Comparison of ENCODE assay signal across 42 mouse cellular contexts in the genomic region with DNA sequence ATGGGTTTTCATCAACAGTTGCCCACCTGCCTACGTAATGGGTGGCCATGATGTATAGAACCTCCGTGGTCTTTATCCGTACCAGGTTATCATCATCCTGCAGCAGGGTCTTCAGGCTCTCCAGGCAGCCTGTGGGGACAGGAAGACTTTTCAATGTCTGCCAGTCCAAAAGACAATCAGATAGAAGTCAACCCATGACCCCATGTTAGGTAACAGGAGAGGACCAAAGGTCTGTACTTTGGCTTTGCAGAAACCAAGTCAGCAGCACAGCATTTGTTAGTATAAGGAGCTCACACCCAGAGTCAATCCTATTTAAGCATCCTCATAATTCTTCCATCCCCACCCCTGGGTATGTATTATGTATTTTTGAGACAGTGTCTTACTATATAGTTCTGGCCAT. TPM values are rescaled to one million over a fixed set of nuclear protein-coding genes. Genes with fewer than 3 reads are reported as not detected.
"Had no signal": no experiment of that assay in that cellular context is flagged by ENCODE, and none has a peak within 500 bp of the region (broad histone marks: within the 10 kb centered on the region; RNA-seq: fewer than 3 reads in every experiment).

No protein-coding gene starts in this region.

- H3K9ac ChIP-seq: heart, embryonic 12.5 days; heart, embryonic 13.5 days; heart, embryonic 15.5 days; hindbrain, embryonic 12.5 days; hindbrain, embryonic 13.5 days; hindbrain, embryonic 14.5 days; hindbrain, embryonic 15.5 days; intestine, embryonic 15.5 days; kidney, embryonic 15.5 days had no signal

- H3K4me3 ChIP-seq: heart, adult 2 months; heart, embryonic 10.5 days; heart, embryonic 12.5 days; heart, embryonic 13.5 days; heart, embryonic 15.5 days; hindbrain, embryonic 10.5 days; hindbrain, embryonic 12.5 days; hindbrain, embryonic 13.5 days; hindbrain, embryonic 15.5 days; intestine, embryonic 15.5 days; kidney, embryonic 15.5 days; layer of hippocampus, adult 2 months had no signal

- H3K36me3 ChIP-seq: heart, embryonic 10.5 days; heart, embryonic 12.5 days; heart, embryonic 13.5 days; heart, embryonic 15.5 days; hindbrain, embryonic 10.5 days; hindbrain, embryonic 12.5 days; hindbrain, embryonic 13.5 days; hindbrain, embryonic 15.5 days; intestine, embryonic 15.5 days; kidney, embryonic 15.5 days had no signal

- H3K4me2 ChIP-seq: heart, embryonic 11.5 days; heart, embryonic 12.5 days; heart, embryonic 13.5 days; heart, embryonic 15.5 days; hindbrain, embryonic 12.5 days; hindbrain, embryonic 13.5 days; hindbrain, embryonic 14.5 days; hindbrain, embryonic 15.5 days; intestine, embryonic 15.5 days; kidney, embryonic 15.5 days had no signal

- ATAC-seq: hindbrain, embryonic 16.5 days; hindbrain, postnatal 0 days; inflammation-experienced regulatory T-cells, adult 6 months; intestine, embryonic 15.5 days; intestine, embryonic 16.5 days; intestine, postnatal 0 days had no signal

- H3K27ac ChIP-seq: heart, adult 2 months; heart, embryonic 10.5 days; heart, embryonic 13.5 days; heart, embryonic 15.5 days; hindbrain, embryonic 10.5 days; hindbrain, embryonic 12.5 days; hindbrain, embryonic 13.5 days; hindbrain, embryonic 14.5 days; hindbrain, embryonic 15.5 days; hindbrain, postnatal 0 days; intestine, embryonic 15.5 days; kidney, embryonic 15.5 days; kidney, postnatal 0 days; layer of hippocampus, adult 2 months had no signal

- DNase-seq: heart, adult 2 months; heart, postnatal 10 days; heart, postnatal 14 days; heart, postnatal 36 days; heart, postnatal 4 days; kidney, adult 11 months; kidney, adult 18-20 months; kidney, adult 2 months; kidney, adult 8-10 months; kidney, postnatal 14 days; kidney, postnatal 25 days; kidney, postnatal 4 days; layer of hippocampus, adult 9-11 months; layer of hippocampus, postnatal 36 days had no signal

- H3K27me3 ChIP-seq: heart, embryonic 12.5 days; heart, embryonic 13.5 days; hindbrain, embryonic 12.5 days; hindbrain, embryonic 15.5 days; intestine, embryonic 15.5 days; kidney, embryonic 15.5 days had no signal

- H3K9me3 ChIP-seq: heart, embryonic 10.5 days; heart, embryonic 12.5 days; heart, embryonic 13.5 days; heart, embryonic 15.5 days; hindbrain, embryonic 10.5 days; hindbrain, embryonic 12.5 days; hindbrain, embryonic 13.5 days; hindbrain, embryonic 15.5 days; intestine, embryonic 15.5 days; kidney, embryonic 15.5 days had no signal

RNA-seq across cellular contexts. Expression of gene Rsph14, which starts 2.7 kb away (rescaled TPM):
- total RNA-seq: heart, adult 2 months; heart, adult 8-10 months; heart, postnatal 10 days; heart, postnatal 14 days; heart, postnatal 25 days; heart, postnatal 36 days; heart, postnatal 4 days; hematopoietic stem cell, adult 5-6 weeks had no signal
- polyA plus RNA-seq: heart, embryonic 10.5 days; heart, embryonic 11.5 days; heart, embryonic 12.5 days; heart, embryonic 13.5 days; heart, embryonic 14.5 days; heart, embryonic 15.5 days; heart, postnatal 0 days; inflammation-experienced regulatory T-cells, adult 6 months; intestine, embryonic 14.5 days; intestine, embryonic 15.5 days; intestine, embryonic 16.5 days; intestine, postnatal 0 days; kidney, adult 2 months; kidney, embryonic 14.5 days; kidney, embryonic 15.5 days; kidney, embryonic 16.5 days; kidney, postnatal 0 days; large intestine, adult 2 months had no signal
